Mouse (Mus musculus): Measurements from ENCODE around the gene Sptbn2. TPM values are rescaled to one million over a fixed set of nuclear protein-coding genes. Genes with fewer than 3 reads are reported as not detected.

Gene Sptbn2
- polyA plus RNA-seq, 1 experiment from 2014 or later, result 0.05 TPM

- Histone ChIP-seq H3K9me3 (replicated peaks) (no peaks in the 10 kb centered on the region), H3K27ac (replicated peaks) (no peak overlapping the region), H3K36me3 (replicated peaks) (no peaks in the 10 kb centered on the region), H3K4me2 (no peak overlapping the region), H3K4me3 (replicated peaks) (no peak overlapping the region), H3K4me1 (replicated peaks) (0 out of 2 replicates have a peak, but pooled peaks cover 3% of the 10 kb centered on the region), H3K27me3 (peaks cover 60% of the 10 kb centered on the region), H3K9ac (no peak overlapping the region)
- no peak for ATAC-seq (ENCODE audit: insufficient read depth)
- WGBS (ENCODE audit: insufficient replicate concordance), result 49% methylated on average over 10 of the region's 10 CpGs
Measured at GRCm38 (mm10) chr19:4708765-4709164, 2.2 kb upstream of the Sptbn2 start.

- H3K27me3 ChIP-seq, result peaks cover 76% of the 10 kb centered on the region
- ATAC-seq (ENCODE audit: insufficient read depth), result no peak
Measured at GRCm38 (mm10) chr19:4711601-4712155, 711 bp downstream of the Sptbn2 start.

GRCm38 (mm10) chr19:4712156-4712780 lies 1.3 kb downstream of the Sptbn2 start:
- 0 out of 2 replicates have a peak, but pooled peaks cover 3% of the 10 kb centered on the region for H3K4me1 ChIP-seq (replicated peaks)
- no peaks in the 10 kb centered on the region for H3K36me3 ChIP-seq (replicated peaks)
- H3K27ac ChIP-seq (replicated peaks), result no peak overlapping the region
- peak overlapping the region; percentile 59 for H3K4me2 ChIP-seq
- H3K9me3 ChIP-seq (replicated peaks), result no peaks in the 10 kb centered on the region
- peak overlapping the region; percentile 33 for H3K4me3 ChIP-seq (replicated peaks)
- no peak overlapping the region for H3K9ac ChIP-seq
- peaks cover 76% of the 10 kb centered on the region for H3K27me3 ChIP-seq
- 1% methylated on average over 59 of the region's 60 CpGs for WGBS (ENCODE audit: insufficient replicate concordance)
- no peak for ATAC-seq (ENCODE audit: insufficient read depth)

More at GRCm38 (mm10) chr19:4711601-4712155, 711 bp downstream of the Sptbn2 start:
- H3K4me3 ChIP-seq (replicated peaks), result peak overlapping the region; percentile 33; the same call in 1 of the 2 replicates
- H3K36me3 ChIP-seq (replicated peaks), result no peaks in the 10 kb centered on the region
- H3K9ac ChIP-seq, result no peak overlapping the region
- no peak overlapping the region for H3K27ac ChIP-seq (replicated peaks)
- H3K9me3 ChIP-seq (replicated peaks), result no peaks in the 10 kb centered on the region
- H3K4me2 ChIP-seq, result peak overlapping the region; percentile 59
- 4% methylated on average over 23 of the region's 65 CpGs for WGBS (ENCODE audit: insufficient replicate concordance)
- 0 out of 2 replicates have a peak, but pooled peaks cover 3% of the 10 kb centered on the region for H3K4me1 ChIP-seq (replicated peaks)

GRCm38 (mm10) chr19:4712781-4713526 lies 2.0 kb downstream of the Sptbn2 start:
- Histone ChIP-seq H3K4me3 (replicated peaks) (no peak overlapping the region), H3K9me3 (replicated peaks) (no peaks in the 10 kb centered on the region), H3K27me3 (peaks cover 73% of the 10 kb centered on the region), H3K9ac (no peak overlapping the region), H3K27ac (replicated peaks) (no peak overlapping the region), H3K36me3 (replicated peaks) (no peaks in the 10 kb centered on the region), H3K4me1 (replicated peaks) (0 out of 2 replicates have a peak, but pooled peaks cover 3% of the 10 kb centered on the region), H3K4me2 (peak overlapping the region; percentile 59; the same call in 1 of the 2 replicates)
- no peak for ATAC-seq (ENCODE audit: insufficient read depth)
- WGBS (ENCODE audit: insufficient replicate concordance), result 21% methylated on average over 13 of the region's 13 CpGs

GRCm38 (mm10) chr19:4713886-4714285 lies 2.9 kb downstream of the Sptbn2 start:
- Histone ChIP-seq H3K27ac (replicated peaks) (no peak overlapping the region), H3K9me3 (replicated peaks) (no peaks in the 10 kb centered on the region), H3K4me2 (no peak overlapping the region), H3K36me3 (replicated peaks) (no peaks in the 10 kb centered on the region), H3K4me1 (replicated peaks) (0 out of 2 replicates have a peak, but pooled peaks cover 6% of the 10 kb centered on the region), H3K4me3 (replicated peaks) (no peak overlapping the region), H3K27me3 (peaks cover 66% of the 10 kb centered on the region), H3K9ac (no peak overlapping the region)
- no peak for ATAC-seq (ENCODE audit: insufficient read depth)
- 47% methylated on average over 3 of the region's 3 CpGs for WGBS (ENCODE audit: insufficient replicate concordance)

- no peak overlapping the region for H3K27ac ChIP-seq (replicated peaks)
- H3K9ac ChIP-seq, result no peak overlapping the region
Measured at GRCm38 (mm10) chr19:4716756-4717155, 5.8 kb downstream of the Sptbn2 start.

GRCm38 (mm10) chr19:4717281-4717680 lies 6.3 kb downstream of the Sptbn2 start:
- Histone ChIP-seq H3K36me3 (replicated peaks) (no peaks in the 10 kb centered on the region), H3K9me3 (replicated peaks) (no peaks in the 10 kb centered on the region), H3K27me3 (peaks cover 45% of the 10 kb centered on the region), H3K4me3 (replicated peaks) (no peak overlapping the region), H3K9ac (no peak overlapping the region), H3K4me1 (replicated peaks) (0 out of 2 replicates have a peak, but pooled peaks cover 5% of the 10 kb centered on the region), H3K4me2 (no peak overlapping the region), H3K27ac (replicated peaks) (no peak overlapping the region)
- no peak for ATAC-seq (ENCODE audit: insufficient read depth)
- WGBS (ENCODE audit: insufficient replicate concordance), result 65% methylated on average over 2 of the region's 2 CpGs

More at GRCm38 (mm10) chr19:4716756-4717155, 5.8 kb downstream of the Sptbn2 start:
- no peak overlapping the region for H3K4me2 ChIP-seq
- 0 out of 2 replicates have a peak, but pooled peaks cover 5% of the 10 kb centered on the region for H3K4me1 ChIP-seq (replicated peaks)
- H3K4me3 ChIP-seq (replicated peaks), result no peak overlapping the region
- WGBS (ENCODE audit: insufficient replicate concordance), result 79% methylated on average over 14 of the region's 14 CpGs
- H3K36me3 ChIP-seq (replicated peaks), result no peaks in the 10 kb centered on the region
- no peak for ATAC-seq (ENCODE audit: insufficient read depth)
- peaks cover 51% of the 10 kb centered on the region for H3K27me3 ChIP-seq
- no peaks in the 10 kb centered on the region for H3K9me3 ChIP-seq (replicated peaks)

GRCm38 (mm10) chr19:4718716-4719115 lies 7.7 kb downstream of the Sptbn2 start:
- WGBS (ENCODE audit: insufficient replicate concordance), result 10% methylated on average over 12 of the region's 12 CpGs
- Histone ChIP-seq H3K4me2 (no peak overlapping the region), H3K4me3 (replicated peaks) (no peak overlapping the region), H3K27ac (replicated peaks) (no peak overlapping the region), H3K4me1 (replicated peaks) (0 out of 2 replicates have a peak, but pooled peaks cover 5% of the 10 kb centered on the region), H3K36me3 (replicated peaks) (no peaks in the 10 kb centered on the region), H3K9me3 (replicated peaks) (no peaks in the 10 kb centered on the region), H3K9ac (no peak overlapping the region), H3K27me3 (peaks cover 31% of the 10 kb centered on the region)
- ATAC-seq (ENCODE audit: insufficient read depth), result no peak

- ATAC-seq (ENCODE audit: insufficient read depth), result peak; percentile 40; the same call in 1 of the 2 replicates
Measured at GRCm38 (mm10) chr19:4719351-4719764, 8.4 kb downstream of the Sptbn2 start.

GRCm38 (mm10) chr19:4720112-4720511 lies 9.1 kb downstream of the Sptbn2 start:
- no peak overlapping the region for H3K9ac ChIP-seq
- no peak overlapping the region for H3K27ac ChIP-seq (replicated peaks)
- no peak for ATAC-seq (ENCODE audit: insufficient read depth)
- no peak overlapping the region for H3K4me2 ChIP-seq
- 65% methylated on average over 15 of the region's 15 CpGs for WGBS (ENCODE audit: insufficient replicate concordance)
- H3K4me3 ChIP-seq (replicated peaks), result no peak overlapping the region
- 0 out of 2 replicates have a peak, but pooled peaks cover 5% of the 10 kb centered on the region for H3K4me1 ChIP-seq (replicated peaks)
- no peaks in the 10 kb centered on the region for H3K36me3 ChIP-seq (replicated peaks)
- no peaks in the 10 kb centered on the region for H3K9me3 ChIP-seq (replicated peaks)
- peaks cover 17% of the 10 kb centered on the region for H3K27me3 ChIP-seq

More at GRCm38 (mm10) chr19:4719351-4719764, 8.4 kb downstream of the Sptbn2 start:
- peaks cover 25% of the 10 kb centered on the region for H3K27me3 ChIP-seq
- H3K4me3 ChIP-seq (replicated peaks), result no peak overlapping the region
- no peak overlapping the region for H3K9ac ChIP-seq
- 0 out of 2 replicates have a peak, but pooled peaks cover 5% of the 10 kb centered on the region for H3K4me1 ChIP-seq (replicated peaks)
- H3K27ac ChIP-seq (replicated peaks), result no peak overlapping the region
- H3K36me3 ChIP-seq (replicated peaks), result no peaks in the 10 kb centered on the region
- H3K4me2 ChIP-seq, result no peak overlapping the region
- H3K9me3 ChIP-seq (replicated peaks), result no peaks in the 10 kb centered on the region
- WGBS (ENCODE audit: insufficient replicate concordance), result 22% methylated on average over 5 of the region's 5 CpGs
